8 mouse cellular contexts compared by ENCODE assay signal in genomic region chr9:13748798-13749674, GRCm38 (mm10). TPM values are rescaled to one million over a fixed set of nuclear protein-coding genes. Genes with fewer than 3 reads are reported as not detected.
DNase-seq lines count a peak whose midpoint lies in the region; TF ChIP-seq lines count a peak whose summit lies in the region.

No protein-coding gene starts in this region.

- peak overlapping the region; percentile 95 for H3K27ac ChIP-seq in gastrocnemius, adult 2 months

- peaks cover 20% of the 10 kb centered on the region for H3K4me1 ChIP-seq in megakaryocyte, embryonic 14.5 days

- H3K9me3 ChIP-seq in megakaryocyte, embryonic 14.5 days: peaks cover 2% of the 10 kb centered on the region; the same call in 1 of the 2 replicates

- no peak for TF ChIP-seq CTCF in gastrocnemius, adult 2 months (IDR thresholded peaks at IDR 0.05)

- peak overlapping the region; percentile 90 for H3K4me3 ChIP-seq in gastrocnemius, adult 2 months
- H3K4me3 ChIP-seq in megakaryocyte, embryonic 14.5 days (replicated peaks): peak overlapping the region; percentile 98

- intact Hi-C loops in gastrocnemius, adult 2 months (cut with DNase I): no loop called here

- peaks cover 9% of the 10 kb centered on the region for H3K36me3 ChIP-seq in megakaryocyte, embryonic 14.5 days (replicated peaks; ENCODE audit: low read length)

- H3K27me3 ChIP-seq in megakaryocyte, embryonic 14.5 days (replicated peaks): no peaks in the 10 kb centered on the region

- DNase-seq in WW6 (ENCODE audit: low read depth, low spot score): peak; percentile 67
- DNase-seq in cerebellum, postnatal 4 days (ENCODE audit: low spot score in 2 of 2): peak; percentile 93 to 94
- peak; percentile 98 for DNase-seq in gastrocnemius, adult 2 months
- DNase-seq in hindlimb bud, embryonic 11.5 days (ENCODE audit: extremely low spot score, low read depth, low spot score): peak; percentile 68
- peak; percentile 93 to 96 for DNase-seq in left cerebral cortex, adult 8-10 months (ENCODE audit: low spot score in 2 of 2)
- DNase-seq in right cerebral cortex, postnatal 10 days (ENCODE audit: low spot score in 2 of 2): peak; percentile 96 to 97
- DNase-seq in urinary bladder, postnatal 25 days (ENCODE audit: low spot score): peak; percentile 95

RNA-seq across cellular contexts. Expression of gene Mtmr2, which starts 0.8 kb away (rescaled TPM):
- 10 to 100 TPM; 17.7 to 20.6 TPM for total RNA-seq in gastrocnemius, adult 2 months (2021)
- total RNA-seq in left cerebral cortex, adult 8-10 months (2022): 10 to 100 TPM; 52.2 to 59.7 (median 57.5) TPM
- 2.9 TPM in 1 of 2 replicates, not detected in the other for polyA plus RNA-seq in megakaryocyte, embryonic 14.5 days (2012; ENCODE audit: insufficient read depth, low replicate concordance)

Comparison
In these comparisons a context has a peak if more than half of its experiments do, and no peak if none do; other contexts are left out.
1. Peak in every context shown above with its lines: DNase-seq, H3K4me3 ChIP-seq and H3K27ac ChIP-seq.